In the genomic region with DNA sequence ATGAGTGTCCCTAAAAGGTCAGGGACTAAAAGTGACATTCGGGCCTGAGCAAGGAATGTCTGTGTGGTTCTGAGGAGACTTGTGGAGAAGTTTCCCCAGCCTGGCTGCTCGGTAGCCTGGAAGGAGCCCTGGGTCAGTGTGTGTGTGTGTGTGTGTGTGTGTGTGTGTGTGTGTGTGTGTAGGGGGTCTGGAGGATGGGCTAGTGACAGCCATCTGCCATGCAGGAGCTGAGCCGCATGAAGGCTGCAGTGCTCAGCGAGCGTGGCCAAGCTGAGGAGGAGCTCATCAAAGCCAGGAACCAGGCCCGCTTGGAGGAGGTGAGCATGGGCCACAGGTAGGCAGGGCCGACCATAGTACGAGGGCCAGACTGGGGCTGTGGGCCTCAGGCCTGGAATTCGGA, we compare ENCODE assay signal across 15 mouse cellular contexts.
"Had no signal": no experiment of that assay in that cellular context is flagged by ENCODE, and none has a peak within 500 bp of the region (broad histone marks: within the 10 kb centered on the region; RNA-seq: fewer than 3 reads in every experiment).

No protein-coding gene starts in this region.

- DNase-seq: kidney, adult 9 months; kidney, postnatal 14 days; kidney, postnatal 4 days; liver, postnatal 0 days; lung, embryonic 14.5 days; midbrain, embryonic 14.5 days; right cerebral cortex, postnatal 25 days; spleen, adult 18-20 months; thymus, postnatal 36 days had no signal

- ATAC-seq: liver, postnatal 0 days; lung, postnatal 0 days had no signal

- H3K9me3 ChIP-seq: limb, embryonic 15.5 days; stomach, embryonic 15.5 days had no signal

- H3K9ac ChIP-seq: limb, embryonic 15.5 days; liver, embryonic 14.5 days; liver, postnatal 0 days; lung, embryonic 14.5 days; stomach, embryonic 15.5 days had no signal

- H3K27ac ChIP-seq: limb, embryonic 15.5 days; liver, embryonic 14.5 days; macrophage; stomach, embryonic 15.5 days had no signal

- H3K4me2 ChIP-seq: limb, embryonic 15.5 days; liver, embryonic 11.5 days; lung, embryonic 14.5 days; stomach, embryonic 15.5 days had no signal

- H3K27me3 ChIP-seq: limb, embryonic 15.5 days had no signal

- H3K4me3 ChIP-seq: limb, embryonic 15.5 days; stomach, embryonic 15.5 days had no signal
